Mouse (Mus musculus) CH12.LX (cell line): ENCODE results near the gene Zg16.

Source experiments
- CHD1 ChIP-seq: IDR thresholded peaks from 2 replicates; pipeline ENCODE4 v1.6.1; 2012; ENCODE audit warnings: low read depth, low read length, improper control_type of control experiment, inconsistent platforms
- CTCF ChIP-seq, 2 experiments: IDR thresholded peaks in 1 of 2; conservative IDR thresholded peaks in 1 of 2; 2 replicates each; pipeline ENCODE4 v1.5.1; 2011 to 2012; ENCODE audit warnings: low read depth in 2 of 2, low read length in 2 of 2, improper control_type of control experiment in 1 of 2, inconsistent platforms in 1 of 2, mild to moderate bottlenecking in 1 of 2, moderate library complexity in 1 of 2
- E2F4 ChIP-seq: IDR thresholded peaks from 2 replicates; pipeline ENCODE4 v1.6.1; 2011; ENCODE audit warnings: low read depth, low read length, improper control_type of control experiment; ENCODE audit not compliant: insufficient replicate concordance
- HCFC1 ChIP-seq: IDR thresholded peaks from 2 replicates; pipeline ENCODE4 v1.6.1; 2012; ENCODE audit warnings: low read depth, mild to moderate bottlenecking, inconsistent platforms, low read length, improper control_type of control experiment
- IRF4 ChIP-seq: IDR thresholded peaks from 2 replicates; pipeline ENCODE4 v1.6.1; 2014; ENCODE audit warnings: low read depth, mild to moderate bottlenecking, inconsistent platforms, low read length, improper control_type of control experiment
- MAZ ChIP-seq: IDR thresholded peaks from 2 replicates; pipeline ENCODE4 v1.6.1; 2012; ENCODE audit warnings: low read depth, mild to moderate bottlenecking, inconsistent platforms, low read length, improper control_type of control experiment, moderate library complexity
- MEF2A ChIP-seq: IDR thresholded peaks from 2 replicates; pipeline ENCODE4 v1.6.1; 2014; ENCODE audit warnings: low read depth, mild to moderate bottlenecking, inconsistent platforms, low read length, improper control_type of control experiment, borderline replicate concordance
- MXI1 ChIP-seq: IDR thresholded peaks from 2 replicates; pipeline ENCODE4 v1.6.1; 2011; ENCODE audit warnings: mild to moderate bottlenecking, low read depth, low read length, improper control_type of control experiment
- MYC ChIP-seq: IDR thresholded peaks from 2 replicates; pipeline ENCODE4 v1.6.1; 2011; ENCODE audit warnings: low read depth, mild to moderate bottlenecking, improper control_type of control experiment, low read length
- NRF1 ChIP-seq: IDR thresholded peaks from 2 replicates; pipeline ENCODE4 v1.6.1; 2014; ENCODE audit warnings: low read depth, mild to moderate bottlenecking, inconsistent platforms, low read length, improper control_type of control experiment, moderate library complexity
- POLR2A ChIP-seq: IDR thresholded peaks from 2 replicates; pipeline ENCODE4 v1.6.1; 2011; ENCODE audit warnings: low read depth, mild to moderate bottlenecking, improper control_type of control experiment, low read length
- USF1 ChIP-seq: IDR thresholded peaks from 2 replicates; pipeline ENCODE4 v1.6.1; 2014; ENCODE audit warnings: low read depth, mild to moderate bottlenecking, inconsistent platforms, low read length, improper control_type of control experiment
- ZKSCAN1 ChIP-seq: IDR thresholded peaks from 2 replicates; pipeline ENCODE4 v1.6.1; 2012; ENCODE audit warnings: low read depth, inconsistent platforms, low read length, improper control_type of control experiment, borderline replicate concordance
- ZNF384 ChIP-seq: IDR thresholded peaks from 2 replicates; pipeline ENCODE4 v1.6.1; 2012; ENCODE audit warnings: low read depth, low read length, improper control_type of control experiment, inconsistent platforms

DNA sequence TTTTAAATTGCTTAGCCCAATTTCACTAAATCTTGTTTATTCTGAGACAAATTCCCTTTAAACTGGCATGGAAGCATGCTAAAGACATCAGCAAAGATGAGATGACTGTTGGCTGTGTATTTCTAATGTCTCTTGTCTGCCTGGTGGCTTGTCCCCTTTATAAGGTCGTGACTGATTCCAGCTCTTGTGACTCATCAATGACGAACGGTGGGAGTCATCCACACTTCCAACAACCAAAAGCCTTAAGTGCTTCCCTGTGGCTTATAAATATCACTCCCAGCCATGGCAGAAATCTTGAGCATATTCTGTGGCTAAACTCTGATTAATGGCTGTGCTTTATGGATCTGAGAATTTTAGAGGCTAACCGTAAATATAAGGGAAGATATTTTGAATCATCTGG lies 20.8 kb downstream of the Zg16 start:
- TF ChIP-seq CTCF (conservative IDR thresholded peaks at IDR 0.05 in 1 of 2, IDR thresholded peaks at IDR 0.05 in 1 of 2; ENCODE audit: low read depth in 2 of 2, low read length in 2 of 2) (no peak), USF1 (no peak), POLR2A (no peak), NRF1 (no peak), MEF2A (no peak), ZNF384 (no peak), E2F4 (no peak), MXI1 (no peak), MAZ (no peak), IRF4 (no peak), ZKSCAN1 (no peak), CHD1 (no peak), MYC (no peak), HCFC1 (no peak)
